Mouse (Mus musculus) heart, postnatal 0 days (tissue): ENCODE measurements around the gene Ube2g2.
A peak's percentile ranks its signal among the peaks of the same experiment; 100 is the strongest.

Experiments
- CTCF ChIP-seq: IDR thresholded peaks from 2 replicates; pipeline ENCODE4 v1.5.1; 2016; ENCODE audit warnings: antibody characterized with exemption, control low read depth, low read depth
- EP300 ChIP-seq: IDR thresholded peaks from 2 replicates; pipeline ENCODE4 v1.6.1; 2016; ENCODE audit warnings: antibody characterized with exemption, low read depth

GRCm38 (mm10) chr10:77605368-77605767 is 16.7 kb upstream of the Ube2g2 start:
- TF ChIP-seq CTCF (peak; percentile 66), EP300 (no peak)
